Mouse (Mus musculus) G1E (cell line): ENCODE measurements around the gene Noct.

Experiments used
- CTCF ChIP-seq: IDR thresholded peaks from 2 replicates; pipeline ENCODE4 v1.5.1; 2012; ENCODE audit warnings: low read depth, low read length, inconsistent platforms, mixed read lengths
- GATA1 ChIP-seq: IDR thresholded peaks from 2 replicates; pipeline ENCODE4 v1.6.1; 2012; ENCODE audit warnings: borderline replicate concordance, low read length, inconsistent platforms, mixed read lengths
- POLR2AphosphoS5 ChIP-seq: IDR thresholded peaks from 2 replicates; pipeline ENCODE4 v1.6.1; 2012; ENCODE audit warnings: low read depth, low read length, inconsistent platforms; ENCODE audit not compliant: insufficient replicate concordance
- TAL1 ChIP-seq: conservative IDR thresholded peaks from 2 replicates; pipeline ENCODE4 v1.6.1; 2012; ENCODE audit warnings: low read depth, low read length, inconsistent platforms, mixed read lengths

- TF ChIP-seq CTCF = no peak
- TF ChIP-seq GATA1 = no peak
- no peak for TF ChIP-seq TAL1
- TF ChIP-seq POLR2AphosphoS5 = no peak
These were observed 46.0 kb downstream of the Noct start for GRCm38 (mm10) chr3:51270069-51270817.
